Mouse (Mus musculus) cerebellum, adult 2 months (tissue): Measurements from ENCODE around the gene 2510009E07Rik. TPM values are rescaled to one million over a fixed set of nuclear protein-coding genes. Genes with fewer than 3 reads are reported as not detected.

Experiments
- DNase-seq, 2 experiments: peaks; one replicate each; pipeline ENCODE4 v3.0.0; 2021
- H3K27ac ChIP-seq: fragments of 200-500 bp; 2 replicates; pipeline ENCODE4 v1.5.1; 2012; ENCODE audit warnings: low read length, control low read depth, inconsistent platforms; ENCODE audit not compliant: insufficient read depth
- H3K27me3 ChIP-seq: fragments of 200-500 bp; 2 replicates; pipeline ENCODE4 v1.6.1; 2012; ENCODE audit warnings: inconsistent platforms, mild to moderate bottlenecking, low read length, moderate library complexity; ENCODE audit not compliant: control insufficient read depth, insufficient read depth
- H3K4me1 ChIP-seq: fragments of 200-500 bp; 2 replicates; pipeline ENCODE4 v1.6.1; 2011; ENCODE audit warnings: low read length; ENCODE audit not compliant: control insufficient read depth, insufficient read depth
- H3K4me3 ChIP-seq: fragments of 200-500 bp; replicated peaks from 2 replicates; pipeline ENCODE3; 2011; ENCODE audit warnings: mild to moderate bottlenecking, low read depth, low read length, control low read depth; ENCODE audit not compliant: insufficient read depth
- CTCF ChIP-seq: fragments of 200-500 bp; IDR thresholded peaks from 2 replicates; pipeline ENCODE4 v1.5.1; 2011; ENCODE audit warnings: low read depth, mild to moderate bottlenecking, control low read depth, low read length, moderate library complexity, borderline replicate concordance; ENCODE audit not compliant: insufficient read depth
- POLR2A ChIP-seq: fragments of 200-500 bp; IDR thresholded peaks from 2 replicates; pipeline ENCODE4 v1.6.1; 2011; ENCODE audit warnings: low read length, control low read depth, borderline replicate concordance; ENCODE audit not compliant: insufficient read depth
- WGBS: fragments of 180-500 bp; shearing (Covaris S2); methylation state at CpG from one replicate; pipeline ENCODE4 v1.1.7; 2018; 5-methylcytosine and 5-hydroxymethylcytosine counted together
- polyA plus RNA-seq: library from polyadenylated mRNA; depleted of rRNA; stranded (reverse); fragments of >200 nt; gene quantifications from 2 replicates; pipeline ENCODE4 v1.2.3, GENCODE M21; 2012; rRNA removed

The 2510009E07Rik gene
- polyA plus RNA-seq, 1 experiment, result 25.9 TPM

GRCm38 (mm10) chr16:21607021-21607650 is 87.3 kb downstream of the 2510009E07Rik start:
- no peaks in the 10 kb centered on the region for H3K27me3 ChIP-seq
- WGBS, result 56% methylated on average over 8 of the region's 8 CpGs
- H3K4me3 ChIP-seq, result no peak overlapping the region
- no peaks in the 10 kb centered on the region for H3K4me1 ChIP-seq
- TF ChIP-seq POLR2A, result no peak
- TF ChIP-seq CTCF, result no peak
- H3K27ac ChIP-seq, result no peak overlapping the region
- DNase-seq, result no peak

- H3K27me3 ChIP-seq, result no peaks in the 10 kb centered on the region
- no peak for DNase-seq
- no peak for TF ChIP-seq POLR2A
- no peak for TF ChIP-seq CTCF
- H3K27ac ChIP-seq, result no peak overlapping the region
- no peaks in the 10 kb centered on the region for H3K4me1 ChIP-seq
- WGBS, result 79% methylated on average over 6 of the region's 6 CpGs
- H3K4me3 ChIP-seq, result no peak overlapping the region
Observed at GRCm38 (mm10) chr16:21606249-21607020, 88.0 kb downstream of the 2510009E07Rik start.

GRCm38 (mm10) chr16:21604354-21604753 is 90.1 kb downstream of the 2510009E07Rik start:
- Histone ChIP-seq H3K27ac (no peak overlapping the region), H3K4me1 (no peaks in the 10 kb centered on the region), H3K27me3 (no peaks in the 10 kb centered on the region), H3K4me3 (no peak overlapping the region)
- no peak for DNase-seq
- 90% methylated on average over 6 of the region's 6 CpGs for WGBS
- no peak for TF ChIP-seq CTCF
- TF ChIP-seq POLR2A, result no peak

Other genes starting within 250 kb of the 2510009E07Rik start
- 3.8 and 4.4 TPM in 2 replicates for gene Ehhadh, start 93.1 kb upstream of the 2510009E07Rik start, polyA plus RNA-seq
- 13.1 and 13.3 TPM in 2 replicates for gene Map3k13, start 99.7 kb upstream of the 2510009E07Rik start, polyA plus RNA-seq